Mouse (Mus musculus): Measurements from ENCODE around the gene Ptprk. TPM values are rescaled to one million over a fixed set of nuclear protein-coding genes. Genes with fewer than 3 reads are reported as not detected.

Ptprk gene
- polyA plus RNA-seq, 1 experiment from 2014 or later, result 41.9 TPM

- Histone ChIP-seq H3K36me3 (ENCODE audit: control insufficient read depth, insufficient read depth, low read length) (no peaks in the 10 kb centered on the region), H3K9ac (ENCODE audit: low read length) (peak overlapping the region; percentile 91), H3K4me2 (ENCODE audit: low read length) (peak overlapping the region; percentile 82), H3K4me1 (replicated peaks; ENCODE audit: control insufficient read depth, insufficient read depth, low read length) (peaks cover 15% of the 10 kb centered on the region; the same call in 1 of the 2 replicates), H3K27ac (ENCODE audit: low read depth) (peak overlapping the region; percentile 92), H3K9me3 (ENCODE audit: control insufficient read depth, low read length) (no peaks in the 10 kb centered on the region), H3K4me3 (ENCODE audit: low read depth, low read length) (peak overlapping the region; percentile 75), H3K27me3 (replicated peaks; ENCODE audit: control insufficient read depth, insufficient read depth, low read length) (no peaks in the 10 kb centered on the region)
- WGBS, result 3% methylated on average over 30 of the region's 30 CpGs
- peak; percentile 9; the same call in 1 of the 2 replicates for ATAC-seq (replicated peaks; ENCODE audit: low FRiP score, low TSS enrichment, low read depth)
- DNase-seq (ENCODE audit: low spot score), result peak; percentile 85
Measured at GRCm38 (mm10) chr10:28076036-28076855, 1.6 kb downstream of the Ptprk start.

GRCm38 (mm10) chr10:28078270-28078669, 3.6 kb downstream of the Ptprk start:
- Histone ChIP-seq H3K4me1 (replicated peaks; ENCODE audit: control insufficient read depth, insufficient read depth, low read length) (peaks cover 15% of the 10 kb centered on the region; the same call in 1 of the 2 replicates), H3K27me3 (replicated peaks; ENCODE audit: control insufficient read depth, insufficient read depth, low read length) (no peaks in the 10 kb centered on the region), H3K9me3 (ENCODE audit: control insufficient read depth, low read length) (no peaks in the 10 kb centered on the region), H3K9ac (ENCODE audit: low read length) (no peak overlapping the region), H3K27ac (ENCODE audit: low read depth) (no peak overlapping the region), H3K4me3 (ENCODE audit: low read depth, low read length) (no peak overlapping the region), H3K36me3 (ENCODE audit: control insufficient read depth, insufficient read depth, low read length) (no peaks in the 10 kb centered on the region), H3K4me2 (ENCODE audit: low read length) (no peak overlapping the region)
- ATAC-seq (replicated peaks; ENCODE audit: low FRiP score, low TSS enrichment, low read depth) (no peak), DNase-seq (ENCODE audit: low spot score) (no peak)
- 87% methylated on average over 1 of the region's 1 CpGs for WGBS

GRCm38 (mm10) chr10:28081221-28081620, 6.6 kb downstream of the Ptprk start:
- ATAC-seq (replicated peaks; ENCODE audit: low FRiP score, low TSS enrichment, low read depth), result no peak
- no peaks in the 10 kb centered on the region for H3K9me3 ChIP-seq (ENCODE audit: control insufficient read depth, low read length)
- H3K9ac ChIP-seq (ENCODE audit: low read length), result no peak overlapping the region
- H3K4me3 ChIP-seq (ENCODE audit: low read depth, low read length), result no peak overlapping the region
- H3K36me3 ChIP-seq (ENCODE audit: control insufficient read depth, insufficient read depth, low read length), result no peaks in the 10 kb centered on the region
- no peaks in the 10 kb centered on the region for H3K27me3 ChIP-seq (replicated peaks; ENCODE audit: control insufficient read depth, insufficient read depth, low read length)
- no peak for DNase-seq (ENCODE audit: low spot score)
- no peak overlapping the region for H3K27ac ChIP-seq (ENCODE audit: low read depth)
- 0 out of 2 replicates have a peak, but pooled peaks cover 9% of the 10 kb centered on the region for H3K4me1 ChIP-seq (replicated peaks; ENCODE audit: control insufficient read depth, insufficient read depth, low read length)
- WGBS, result 100% methylated on average over 2 of the region's 2 CpGs
- no peak overlapping the region for H3K4me2 ChIP-seq (ENCODE audit: low read length)

GRCm38 (mm10) chr10:28083183-28083582, 8.6 kb downstream of the Ptprk start:
- Histone ChIP-seq H3K27me3 (replicated peaks; ENCODE audit: control insufficient read depth, insufficient read depth, low read length) (no peaks in the 10 kb centered on the region), H3K27ac (ENCODE audit: low read depth) (no peak overlapping the region), H3K4me2 (ENCODE audit: low read length) (no peak overlapping the region), H3K4me3 (ENCODE audit: low read depth, low read length) (no peak overlapping the region), H3K4me1 (replicated peaks; ENCODE audit: control insufficient read depth, insufficient read depth, low read length) (0 out of 2 replicates have a peak, but pooled peaks cover 6% of the 10 kb centered on the region), H3K9ac (ENCODE audit: low read length) (no peak overlapping the region), H3K36me3 (ENCODE audit: control insufficient read depth, insufficient read depth, low read length) (no peaks in the 10 kb centered on the region), H3K9me3 (ENCODE audit: control insufficient read depth, low read length) (no peaks in the 10 kb centered on the region)
- ATAC-seq (replicated peaks; ENCODE audit: low FRiP score, low TSS enrichment, low read depth) (no peak), DNase-seq (ENCODE audit: low spot score) (no peak)
- 74% methylated on average over 2 of the region's 2 CpGs for WGBS

GRCm38 (mm10) chr10:28083625-28084024, 9.0 kb downstream of the Ptprk start:
- Histone ChIP-seq H3K4me2 (ENCODE audit: low read length) (no peak overlapping the region), H3K4me1 (replicated peaks; ENCODE audit: control insufficient read depth, insufficient read depth, low read length) (0 out of 2 replicates have a peak, but pooled peaks cover 2% of the 10 kb centered on the region), H3K36me3 (ENCODE audit: control insufficient read depth, insufficient read depth, low read length) (no peaks in the 10 kb centered on the region), H3K27me3 (replicated peaks; ENCODE audit: control insufficient read depth, insufficient read depth, low read length) (no peaks in the 10 kb centered on the region), H3K27ac (ENCODE audit: low read depth) (no peak overlapping the region), H3K9ac (ENCODE audit: low read length) (no peak overlapping the region), H3K9me3 (ENCODE audit: control insufficient read depth, low read length) (no peaks in the 10 kb centered on the region), H3K4me3 (ENCODE audit: low read depth, low read length) (no peak overlapping the region)
- 50% methylated on average over 1 of the region's 1 CpGs for WGBS
- ATAC-seq (replicated peaks; ENCODE audit: low FRiP score, low TSS enrichment, low read depth) (no peak), DNase-seq (ENCODE audit: low spot score) (no peak)

GRCm38 (mm10) chr10:28087341-28087740, 12.7 kb downstream of the Ptprk start:
- Histone ChIP-seq H3K36me3 (ENCODE audit: control insufficient read depth, insufficient read depth, low read length) (no peaks in the 10 kb centered on the region), H3K27ac (ENCODE audit: low read depth) (no peak overlapping the region), H3K9ac (ENCODE audit: low read length) (no peak overlapping the region), H3K27me3 (replicated peaks; ENCODE audit: control insufficient read depth, insufficient read depth, low read length) (no peaks in the 10 kb centered on the region), H3K9me3 (ENCODE audit: control insufficient read depth, low read length) (no peaks in the 10 kb centered on the region), H3K4me1 (replicated peaks; ENCODE audit: control insufficient read depth, insufficient read depth, low read length) (no peaks in the 10 kb centered on the region), H3K4me2 (ENCODE audit: low read length) (no peak overlapping the region), H3K4me3 (ENCODE audit: low read depth, low read length) (no peak overlapping the region)
- 60% methylated on average over 6 of the region's 6 CpGs for WGBS
- DNase-seq (ENCODE audit: low spot score) (no peak), ATAC-seq (replicated peaks; ENCODE audit: low FRiP score, low TSS enrichment, low read depth) (no peak)

GRCm38 (mm10) chr10:28087749-28088148, 13.1 kb downstream of the Ptprk start:
- no peak overlapping the region for H3K4me2 ChIP-seq (ENCODE audit: low read length)

GRCm38 (mm10) chr10:28096007-28096406, 21.4 kb downstream of the Ptprk start:
- DNase-seq (ENCODE audit: low spot score) (no peak), ATAC-seq (replicated peaks; ENCODE audit: low FRiP score, low TSS enrichment, low read depth) (no peak)
- Histone ChIP-seq H3K27me3 (replicated peaks; ENCODE audit: control insufficient read depth, insufficient read depth, low read length) (no peaks in the 10 kb centered on the region), H3K9ac (ENCODE audit: low read length) (no peak overlapping the region), H3K27ac (ENCODE audit: low read depth) (no peak overlapping the region), H3K4me1 (replicated peaks; ENCODE audit: control insufficient read depth, insufficient read depth, low read length) (no peaks in the 10 kb centered on the region; the same call in 1 of the 2 replicates), H3K9me3 (ENCODE audit: control insufficient read depth, low read length) (no peaks in the 10 kb centered on the region), H3K4me2 (ENCODE audit: low read length) (no peak overlapping the region), H3K4me3 (ENCODE audit: low read depth, low read length) (no peak overlapping the region), H3K36me3 (ENCODE audit: control insufficient read depth, insufficient read depth, low read length) (no peaks in the 10 kb centered on the region)

More at GRCm38 (mm10) chr10:28087749-28088148, 13.1 kb downstream of the Ptprk start:
- Histone ChIP-seq H3K9me3 (ENCODE audit: control insufficient read depth, low read length) (no peaks in the 10 kb centered on the region), H3K9ac (ENCODE audit: low read length) (no peak overlapping the region), H3K4me3 (ENCODE audit: low read depth, low read length) (no peak overlapping the region), H3K36me3 (ENCODE audit: control insufficient read depth, insufficient read depth, low read length) (no peaks in the 10 kb centered on the region), H3K4me1 (replicated peaks; ENCODE audit: control insufficient read depth, insufficient read depth, low read length) (no peaks in the 10 kb centered on the region), H3K27me3 (replicated peaks; ENCODE audit: control insufficient read depth, insufficient read depth, low read length) (no peaks in the 10 kb centered on the region), H3K27ac (ENCODE audit: low read depth) (no peak overlapping the region)
- no peak for ATAC-seq (replicated peaks; ENCODE audit: low FRiP score, low TSS enrichment, low read depth)
- DNase-seq (ENCODE audit: low spot score), result no peak
- WGBS, result 71% methylated on average over 3 of the region's 3 CpGs

- Histone ChIP-seq H3K27ac (ENCODE audit: low read depth) (no peak overlapping the region), H3K9ac (ENCODE audit: low read length) (no peak overlapping the region), H3K4me1 (replicated peaks; ENCODE audit: control insufficient read depth, insufficient read depth, low read length) (no peaks in the 10 kb centered on the region; the same call in 1 of the 2 replicates), H3K4me3 (ENCODE audit: low read depth, low read length) (no peak overlapping the region), H3K27me3 (replicated peaks; ENCODE audit: control insufficient read depth, insufficient read depth, low read length) (no peaks in the 10 kb centered on the region), H3K36me3 (ENCODE audit: control insufficient read depth, insufficient read depth, low read length) (no peaks in the 10 kb centered on the region), H3K4me2 (ENCODE audit: low read length) (0 out of 2 replicates have a peak overlapping the region, but pooled peaks have one; percentile 23), H3K9me3 (ENCODE audit: control insufficient read depth, low read length) (no peaks in the 10 kb centered on the region)
- WGBS, result 15% methylated on average over 7 of the region's 7 CpGs
- no peak for DNase-seq (ENCODE audit: low spot score)
- no peak for ATAC-seq (replicated peaks; ENCODE audit: low FRiP score, low TSS enrichment, low read depth)
Measured at GRCm38 (mm10) chr10:28097637-28098036, 23.0 kb downstream of the Ptprk start.
